Mouse (Mus musculus) bone marrow, adult 2 months (tissue): Measurements from ENCODE around the gene Vps37d.
A peak's percentile ranks its signal among the peaks of the same experiment; 100 is the strongest.

Source experiments
- CTCF ChIP-seq: fragments of 200-500 bp; IDR thresholded peaks from 2 replicates; pipeline ENCODE4 v1.5.1; 2011; ENCODE audit warnings: low read length, control low read depth; ENCODE audit not compliant: control insufficient read depth, insufficient read depth
- POLR2A ChIP-seq: fragments of 200-500 bp; IDR thresholded peaks from 2 replicates; pipeline ENCODE4 v1.6.1; 2011; ENCODE audit warnings: low read depth, mild to moderate bottlenecking, control low read depth, low read length, borderline replicate concordance; ENCODE audit not compliant: control insufficient read depth

- TF ChIP-seq CTCF, result no peak
- peak; percentile 86; the same call in 1 of the 2 replicates for TF ChIP-seq POLR2A
Measured at GRCm38 (mm10) chr5:135063629-135064381, 14.3 kb downstream of the Vps37d start, which contains the start of gene Dnajc30.
